Mouse (Mus musculus) megakaryocyte, embryonic 14.5 days (primary cell): ENCODE data around the gene Flvcr2.

Source experiments
- FLI1 ChIP-seq: IDR thresholded peaks from 2 replicates; pipeline ENCODE4 v1.6.1; 2012; ENCODE audit warnings: low read length, inconsistent platforms, mixed read lengths
- GATA1 ChIP-seq: IDR thresholded peaks from 3 replicates; pipeline ENCODE4 v1.6.1; 2012; ENCODE audit warnings: mixed read lengths, low read length, inconsistent platforms, borderline replicate concordance

- no peak for TF ChIP-seq GATA1
- TF ChIP-seq FLI1, result no peak
Measured at GRCm38 (mm10) chr12:85747343-85747742, 1.0 kb downstream of the Flvcr2 start.
